Mouse (Mus musculus): ENCODE measurements around the gene Ms4a18. TPM values are rescaled to one million over a fixed set of nuclear protein-coding genes. Genes with fewer than 3 reads are reported as not detected.
"Not testable (repeated sequence)": the region's sequence is repeated elsewhere in the genome, so short reads cannot be mapped to it uniquely, and the experiment has no call there.

Ms4a18 gene
- not detected for total RNA-seq (2021)

DNA sequence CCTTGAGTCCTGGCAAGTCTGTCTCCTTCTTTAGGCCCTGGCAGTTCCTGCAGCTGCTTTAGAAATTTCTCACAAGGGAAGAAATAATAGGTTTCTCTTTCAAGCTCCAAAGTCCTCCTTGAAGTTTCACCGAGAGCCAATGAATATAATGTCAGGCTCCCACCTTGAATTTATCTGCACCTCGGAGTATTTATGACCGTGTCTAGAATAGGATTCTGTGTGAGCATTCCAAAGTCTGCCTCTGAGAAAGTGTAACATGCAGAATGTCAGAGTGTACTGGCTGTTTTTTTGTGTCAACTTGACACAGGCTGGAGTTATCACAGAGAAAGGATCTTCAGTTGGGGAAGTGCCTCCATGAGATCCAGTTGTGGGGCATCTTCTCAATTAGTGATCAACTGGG is at the start of gene Ms4a18:
Gene Ms4a18 (minus strand): TSS at position 141 of the 400 bp plus-strand sequence.
- intact Hi-C loops (cut with DNase I) = no loop called here

DNA sequence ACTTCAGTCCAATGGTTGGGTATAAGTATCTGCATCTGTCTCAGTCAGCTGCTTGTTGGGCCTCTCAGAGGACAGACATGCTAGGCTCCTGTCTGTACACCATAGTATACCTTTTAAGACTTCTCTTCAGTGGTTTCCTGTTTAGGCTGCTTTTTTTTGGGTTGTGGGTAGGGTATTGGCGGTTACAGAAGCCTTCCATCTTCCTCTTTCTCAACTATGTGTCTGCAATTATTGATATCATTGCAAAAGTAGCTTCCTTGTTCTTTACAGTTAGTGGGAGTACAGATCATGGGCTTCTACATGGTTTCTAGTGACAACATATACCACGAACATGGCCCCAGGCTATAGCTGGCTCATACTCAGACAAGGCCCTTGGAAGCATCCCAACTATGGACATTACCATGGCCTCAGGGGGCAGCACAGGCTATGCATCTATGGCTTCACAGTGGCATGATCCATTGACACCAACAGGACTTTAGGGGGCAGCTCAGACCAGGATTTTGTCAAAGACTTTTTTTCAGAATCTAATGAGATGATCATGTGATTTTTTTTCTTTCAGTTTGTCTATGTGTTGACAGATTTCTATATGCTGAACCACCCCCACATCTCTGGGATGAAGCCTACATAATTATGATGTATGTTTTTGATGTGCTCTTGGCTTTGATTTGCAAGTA is 47.5 kb upstream of the Ms4a18 start:
- intact Hi-C loops (cut with DNase I) = no loop called here
- DNase-seq = no peak

More for the DNA sequence above, at the start of gene Ms4a18:
- no peak for DNase-seq

DNA sequence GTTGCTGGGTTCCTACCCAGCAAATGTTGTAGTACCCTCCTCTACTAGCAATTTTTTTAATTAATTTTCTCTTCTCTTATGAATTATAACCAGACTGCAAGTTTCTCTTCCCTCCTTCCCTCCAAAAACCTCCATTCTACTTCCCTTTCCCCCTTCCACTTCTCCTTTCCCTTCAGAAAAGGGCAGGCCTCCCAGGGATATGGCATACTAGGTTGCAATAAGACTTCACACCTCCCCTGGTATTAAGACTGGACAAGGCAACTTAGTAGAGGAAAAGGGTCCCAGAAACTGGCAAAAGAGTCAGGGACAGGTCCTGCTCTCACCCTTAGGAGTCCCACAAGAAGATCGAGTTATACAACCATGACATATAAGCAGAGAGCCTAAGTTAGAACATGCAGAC is 43.1 kb upstream of the Ms4a18 start:
- no peak for DNase-seq
- intact Hi-C loops (cut with DNase I) = no loop called here

- intact Hi-C loops (cut with DNase I) = no loop called here
- no peak for DNase-seq
Measured at GRCm38 (mm10) chr19:11059967-11060366, 42.1 kb upstream of the Ms4a18 start.

- peak in 1 of 2 experiments; percentile 19 for DNase-seq
- intact Hi-C loops (cut with DNase I) = not testable (repeated sequence)
Measured at GRCm38 (mm10) chr19:11055700-11056099, 37.9 kb upstream of the Ms4a18 start.

GRCm38 (mm10) chr19:11053277-11053676 is 35.4 kb upstream of the Ms4a18 start:
- no peak for DNase-seq
- intact Hi-C loops (cut with DNase I) = no loop called here

- intact Hi-C loops (cut with DNase I) = no loop called here
- DNase-seq = no peak
Measured at GRCm38 (mm10) chr19:11052877-11053276, 35.0 kb upstream of the Ms4a18 start.

- intact Hi-C loops (cut with DNase I) = no loop called here
Measured at GRCm38 (mm10) chr19:11050286-11050685, 32.5 kb upstream of the Ms4a18 start.

DNA sequence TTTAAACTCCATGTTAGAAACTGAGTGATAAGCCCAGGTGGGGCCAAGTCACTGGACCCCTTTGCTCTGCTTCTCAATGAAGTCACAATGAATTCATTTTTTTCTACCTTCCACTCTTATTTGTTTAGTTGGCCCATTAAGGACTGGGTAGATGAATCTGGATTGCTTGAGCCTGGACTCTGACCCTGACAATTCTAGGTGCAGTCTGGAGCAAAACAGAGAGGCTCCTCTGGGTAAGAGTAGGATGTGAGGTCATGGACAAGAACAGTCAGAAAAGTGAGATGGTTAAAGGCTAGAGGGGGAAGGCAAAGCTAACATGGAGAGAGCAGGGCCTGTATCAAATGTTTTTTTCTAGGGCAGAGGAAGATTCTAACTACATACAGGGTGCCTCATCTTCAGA is 31.6 kb upstream of the Ms4a18 start:
- no peak for DNase-seq
- intact Hi-C loops (cut with DNase I) = loop anchor here (10.0 kb wide), 1 partner anchor 145 kb away; the partner anchor contains the start of gene Ms4a13

More at GRCm38 (mm10) chr19:11050286-11050685, 32.5 kb upstream of the Ms4a18 start:
- DNase-seq = peak in 1 of 2 experiments; percentile 15

GRCm38 (mm10) chr19:11048503-11048902 is 30.7 kb upstream of the Ms4a18 start:
- intact Hi-C loops (cut with DNase I) = loop anchor here (10.0 kb wide), 1 partner anchor 146 kb away; the partner anchor contains the start of gene Ms4a13
- DNase-seq = peak in 1 of 2 experiments; percentile 2

DNA sequence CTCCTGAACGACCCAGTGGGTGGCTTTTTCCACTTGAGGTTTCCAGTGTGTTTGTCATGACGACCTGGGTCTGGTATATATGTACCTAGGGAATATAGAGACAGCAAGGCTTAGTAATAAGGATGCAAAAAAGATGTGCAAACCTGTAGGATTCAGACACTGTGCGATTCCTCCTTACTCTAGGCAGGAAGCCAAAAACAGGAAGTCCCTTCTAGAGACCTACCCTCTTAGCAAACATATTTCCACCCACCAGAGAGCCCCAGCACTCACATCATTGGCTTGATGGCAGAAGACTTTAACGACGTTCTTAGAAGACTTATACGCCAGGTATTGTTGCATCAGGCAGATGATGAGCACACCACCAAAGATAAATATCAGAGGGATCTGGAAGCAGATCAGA is 30.2 kb upstream of the Ms4a18 start:
- intact Hi-C loops (cut with DNase I) = loop anchor here (10.0 kb wide), 1 partner anchor 147 kb away; the partner anchor contains the start of gene Ms4a13

GRCm38 (mm10) chr19:11044996-11045711 is 27.3 kb upstream of the Ms4a18 start:
- intact Hi-C loops (cut with DNase I) = loop anchor here (10.0 kb wide), 1 partner anchor 150 kb away; the partner anchor contains the start of gene Ms4a13

More for the DNA sequence above, 30.2 kb upstream of the Ms4a18 start:
- DNase-seq = peak in 1 of 2 experiments; percentile 3

GRCm38 (mm10) chr19:11044671-11044995 is 26.8 kb upstream of the Ms4a18 start:
- intact Hi-C loops (cut with DNase I) = loop anchor here (10.0 kb wide), 1 partner anchor 150 kb away; the partner anchor contains the start of gene Ms4a13
- no peak for DNase-seq

More at GRCm38 (mm10) chr19:11044996-11045711, 27.3 kb upstream of the Ms4a18 start:
- DNase-seq = peak; percentile 64 to 67

GRCm38 (mm10) chr19:11037570-11037969 is 19.7 kb upstream of the Ms4a18 start:
- intact Hi-C loops (cut with DNase I) = no loop called here
- DNase-seq = no peak

GRCm38 (mm10) chr19:11022382-11022781 is 4.6 kb upstream of the Ms4a18 start:
- DNase-seq = no peak
- intact Hi-C loops (cut with DNase I) = no loop called here

GRCm38 (mm10) chr19:11017251-11017650 is 580 bp downstream of the Ms4a18 start:
- intact Hi-C loops (cut with DNase I) = no loop called here
- DNase-seq = peak in 1 of 2 experiments; percentile 13

DNA sequence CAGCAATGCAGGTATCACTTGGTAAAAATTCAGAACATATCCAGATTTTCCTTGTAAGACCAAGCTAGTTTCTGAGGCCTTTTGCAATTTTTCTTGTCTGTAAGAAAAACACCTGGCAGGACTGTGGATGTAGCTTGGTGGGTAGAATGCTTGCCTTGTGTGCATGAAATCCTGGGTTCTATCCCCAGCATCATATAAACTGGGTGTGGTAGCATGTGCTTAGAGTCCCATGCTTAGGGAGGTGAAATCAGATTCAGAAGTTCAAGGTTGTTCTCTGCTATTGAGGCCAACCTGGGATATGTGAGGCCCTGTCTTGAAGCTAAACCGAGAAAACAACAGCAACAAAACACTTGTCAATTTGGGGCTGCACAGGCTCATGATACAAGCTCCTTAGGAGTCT is 1.8 kb downstream of the Ms4a18 start:
- DNase-seq = no peak
- intact Hi-C loops (cut with DNase I) = no loop called here

GRCm38 (mm10) chr19:11015468-11015867 is 2.4 kb downstream of the Ms4a18 start:
- DNase-seq = no peak
- intact Hi-C loops (cut with DNase I) = no loop called here

DNA sequence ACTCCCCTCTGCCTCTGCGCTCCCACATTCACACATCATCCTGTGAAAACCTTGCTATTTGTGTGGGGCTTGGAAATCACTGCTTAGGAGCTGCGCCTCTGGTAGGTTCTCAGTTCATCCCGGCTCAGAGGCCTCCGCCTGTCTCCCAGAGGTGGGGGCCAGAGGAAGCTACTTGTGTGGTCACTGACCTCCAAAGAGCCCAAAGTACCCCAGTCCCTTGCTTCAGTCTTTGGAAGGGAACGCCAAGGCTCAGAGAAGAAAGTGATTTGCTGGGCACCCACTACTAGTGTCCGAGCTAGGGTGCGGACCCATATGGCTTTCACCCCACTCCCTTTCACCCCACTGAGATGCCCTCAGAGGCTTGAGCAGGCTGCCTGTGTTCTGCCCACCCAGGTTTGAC is 24.7 kb downstream of the Ms4a18 start, which contains the start of gene Ms4a15:
Gene Ms4a15 (minus strand): TSS at position 101 of the 400 bp plus-strand sequence.
- DNase-seq = no peak
- intact Hi-C loops (cut with DNase I) = no loop called here

DNA sequence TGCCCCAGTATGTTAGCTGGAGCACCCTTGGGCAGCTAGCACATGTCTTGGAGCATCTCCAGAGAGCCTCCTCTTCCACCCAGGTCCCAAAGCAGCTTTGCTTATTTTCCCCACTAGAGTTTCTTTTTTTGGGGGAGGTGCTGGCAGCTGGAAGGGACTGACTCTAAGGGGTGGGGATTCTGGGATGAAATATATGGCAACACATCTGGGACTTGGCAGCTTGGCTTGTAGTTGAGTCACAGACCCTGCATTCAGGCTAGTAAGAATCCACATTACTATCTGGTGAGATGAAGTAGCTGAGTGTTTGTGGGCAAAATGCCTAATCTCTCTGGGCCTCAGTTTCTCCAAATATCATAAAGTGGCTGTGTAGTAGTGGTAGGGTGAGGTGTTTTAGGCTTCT is 25.9 kb downstream of the Ms4a18 start:
- intact Hi-C loops (cut with DNase I) = no loop called here
- DNase-seq = no peak

DNA sequence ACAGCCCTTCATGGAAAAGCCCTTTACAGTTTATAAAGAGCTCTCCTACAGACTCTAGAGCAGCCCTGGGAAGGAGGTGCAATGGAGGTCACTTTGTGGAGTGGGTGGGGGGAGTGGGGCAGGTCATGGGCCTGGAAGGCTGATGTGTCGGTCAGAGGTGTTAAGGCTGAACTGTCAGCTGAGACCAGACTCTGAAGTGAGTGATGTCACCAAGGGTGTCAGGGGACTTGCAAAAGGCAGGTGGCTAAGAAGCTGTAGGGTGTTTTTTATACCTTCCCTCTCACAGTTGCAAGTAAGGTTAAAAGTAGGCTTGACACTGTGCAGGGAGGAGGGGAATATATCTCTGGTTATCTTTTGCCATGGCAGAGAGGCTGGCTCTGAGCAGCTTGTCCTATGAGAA is 27.1 kb downstream of the Ms4a18 start:
- no peak for DNase-seq
- intact Hi-C loops (cut with DNase I) = no loop called here

- DNase-seq = no peak
- intact Hi-C loops (cut with DNase I) = no loop called here
Measured at GRCm38 (mm10) chr19:10988563-10988962, 29.3 kb downstream of the Ms4a18 start.

All from heart, postnatal 10 days (tissue).